ENCODE assay signal across 12 mouse cellular contexts in the genomic region with DNA sequence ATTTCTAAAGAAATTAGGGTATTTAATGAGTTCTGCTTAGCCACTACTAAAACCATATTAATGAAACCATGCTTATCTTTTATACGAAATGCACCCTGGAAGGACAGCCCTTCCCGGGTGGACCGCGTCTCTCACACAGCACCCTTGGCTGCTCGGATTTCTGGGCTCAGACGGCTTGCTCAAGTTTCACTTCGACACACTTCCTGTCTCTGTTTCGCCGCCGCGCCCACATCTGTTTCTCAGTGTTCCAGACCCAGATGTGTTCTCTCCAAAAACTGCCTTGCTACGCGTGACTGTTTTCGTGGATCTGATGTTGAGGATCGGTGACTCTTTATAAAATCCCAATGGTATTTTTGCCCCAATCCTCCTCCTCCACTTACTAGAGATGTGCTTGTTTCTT.
DNase-seq lines count a peak whose midpoint lies in the region; ATAC-seq lines count a peak whose summit lies in the region.
"Had no signal": no experiment of that assay in that cellular context is flagged by ENCODE, and none has a peak within 500 bp of the region (broad histone marks: within the 10 kb centered on the region; RNA-seq: fewer than 3 reads in every experiment).

No protein-coding gene starts in this region.

- no peak for ATAC-seq in kidney, embryonic 15.5 days (replicated peaks; ENCODE audit: low FRiP score)
- no peak for ATAC-seq in kidney, embryonic 14.5 days (ENCODE audit: low FRiP score, low TSS enrichment)
- ATAC-seq in embryonic facial prominence, embryonic 13.5 days (ENCODE audit: insufficient number of reproducible peaks, insufficient read depth, low FRiP score, low TSS enrichment, low read depth), result no peak
- ATAC-seq: activated CD4-positive, CD25-positive, alpha-beta regulatory T cell, adult 4 months had no signal

- H3K27me3 ChIP-seq in kidney, embryonic 15.5 days, result no peaks in the 10 kb centered on the region
- no peaks in the 10 kb centered on the region for H3K27me3 ChIP-seq in kidney, embryonic 14.5 days (ENCODE audit: control insufficient read depth, insufficient read depth, low read length)
- H3K27me3 ChIP-seq in embryonic facial prominence, embryonic 13.5 days, result no peaks in the 10 kb centered on the region
- H3K27me3 ChIP-seq: heart, embryonic 13.5 days; neural tube, embryonic 13.5 days had no signal

- no peaks in the 10 kb centered on the region for H3K36me3 ChIP-seq in kidney, embryonic 15.5 days
- no peaks in the 10 kb centered on the region for H3K36me3 ChIP-seq in kidney, embryonic 14.5 days (ENCODE audit: control insufficient read depth, insufficient read depth, low read length)
- no peaks in the 10 kb centered on the region for H3K36me3 ChIP-seq in embryonic facial prominence, embryonic 13.5 days
- H3K36me3 ChIP-seq: heart, embryonic 13.5 days; neural tube, embryonic 13.5 days had no signal

- no peaks in the 10 kb centered on the region for H3K9me3 ChIP-seq in kidney, embryonic 15.5 days (replicated peaks)
- H3K9me3 ChIP-seq in kidney, embryonic 14.5 days (ENCODE audit: control insufficient read depth, low read length), result no peaks in the 10 kb centered on the region
- H3K9me3 ChIP-seq in embryonic facial prominence, embryonic 13.5 days, result no peaks in the 10 kb centered on the region
- H3K9me3 ChIP-seq: heart, embryonic 13.5 days; neural tube, embryonic 13.5 days had no signal

- H3K4me3 ChIP-seq in kidney, embryonic 15.5 days (replicated peaks), result no peak overlapping the region
- H3K4me3 ChIP-seq in kidney, embryonic 14.5 days (ENCODE audit: low read length), result no peak overlapping the region
- no peak overlapping the region for H3K4me3 ChIP-seq in embryonic facial prominence, embryonic 13.5 days
- H3K4me3 ChIP-seq: heart, embryonic 13.5 days; neural tube, embryonic 13.5 days had no signal

- 53% methylated on average over 15 of the region's 15 CpGs for WGBS in kidney, embryonic 15.5 days
- WGBS in kidney, embryonic 14.5 days, result 59% methylated on average over 15 of the region's 15 CpGs
- WGBS in embryonic facial prominence, embryonic 13.5 days, result 23% methylated on average over 15 of the region's 15 CpGs

- no peak overlapping the region for H3K9ac ChIP-seq in kidney, embryonic 15.5 days
- no peak overlapping the region for H3K9ac ChIP-seq in kidney, embryonic 14.5 days (ENCODE audit: low read depth, low read length)
- H3K9ac ChIP-seq in embryonic facial prominence, embryonic 13.5 days, result no peak overlapping the region
- H3K9ac ChIP-seq: heart, embryonic 13.5 days; neural tube, embryonic 13.5 days had no signal

- H3K4me2 ChIP-seq in kidney, embryonic 15.5 days, result peak overlapping the region; percentile 36
- H3K4me2 ChIP-seq in kidney, embryonic 14.5 days (replicated peaks; ENCODE audit: low read depth, low read length), result no peak overlapping the region
- peak overlapping the region; percentile 45 for H3K4me2 ChIP-seq in embryonic facial prominence, embryonic 13.5 days
- H3K4me2 ChIP-seq: heart, embryonic 13.5 days; neural tube, embryonic 13.5 days had no signal

- H3K4me1 ChIP-seq in kidney, embryonic 15.5 days, result no peaks in the 10 kb centered on the region
- H3K4me1 ChIP-seq in kidney, embryonic 14.5 days (ENCODE audit: control insufficient read depth, insufficient read depth, low read length), result no peaks in the 10 kb centered on the region
- peaks cover 24% of the 10 kb centered on the region for H3K4me1 ChIP-seq in embryonic facial prominence, embryonic 13.5 days
- H3K4me1 ChIP-seq: heart, embryonic 13.5 days; neural tube, embryonic 13.5 days had no signal

- no peak overlapping the region for H3K27ac ChIP-seq in kidney, embryonic 15.5 days
- no peak overlapping the region for H3K27ac ChIP-seq in kidney, embryonic 14.5 days (ENCODE audit: low read depth, low read length)
- peak overlapping the region; percentile 57 for H3K27ac ChIP-seq in embryonic facial prominence, embryonic 13.5 days
- H3K27ac ChIP-seq: heart, embryonic 13.5 days; neural tube, embryonic 13.5 days had no signal

- DNase-seq in heart, postnatal 25 days (ENCODE audit: low spot score), result peak; percentile 34
- DNase-seq in lung, postnatal 4 days, result peak; percentile 37 to 63
- no peak for DNase-seq in cerebellum, postnatal 14 days
- no peak for DNase-seq in frontal cortex, postnatal 25 days (ENCODE audit: low spot score in 2 of 2)
- no peak for DNase-seq in adrenal gland, postnatal 14 days
- DNase-seq: cerebellum, adult 11-12 months had no signal

- intact Hi-C loops in heart, postnatal 25 days (cut with DNase I), result no loop called here

Comparison
In these comparisons a context has a peak if more than half of its experiments do, and no peak if none do; other contexts are left out.
1. DNase-seq: peak in heart, postnatal 25 days (single experiment) and lung, postnatal 4 days (2 of 2); none in cerebellum, postnatal 14 days (0 of 2), frontal cortex, postnatal 25 days (0 of 2) and adrenal gland, postnatal 14 days (single experiment).